Mouse (Mus musculus): ENCODE measurements around the gene Mtcl1. TPM values are rescaled to one million over a fixed set of nuclear protein-coding genes. Genes with fewer than 3 reads are reported as not detected.

Gene Mtcl1
- polyA plus RNA-seq, 1 experiment from 2014 or later, result 10.4 TPM

DNA sequence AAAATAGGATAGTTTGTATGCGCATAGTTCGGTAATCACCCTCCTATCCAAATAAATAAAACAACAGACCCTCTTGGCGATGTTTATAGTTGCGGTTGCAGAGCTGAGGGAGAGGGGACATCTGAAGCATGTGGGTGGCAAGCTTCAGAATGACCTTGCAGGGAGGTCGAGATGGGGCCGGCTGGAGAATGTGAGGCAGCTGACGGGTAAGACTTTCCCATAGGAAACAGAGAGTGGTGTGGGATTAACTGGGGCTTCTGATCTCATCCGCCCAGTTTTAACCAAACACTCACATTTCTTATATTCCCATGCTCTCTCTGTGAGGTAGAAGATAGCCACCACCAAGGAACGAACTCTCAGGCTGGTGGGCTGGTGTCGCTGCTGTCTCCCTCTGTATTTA, 134.1 kb downstream of the Mtcl1 start:
- Histone ChIP-seq H3K27ac (peak overlapping the region; percentile 64; the same call in 1 of the 2 replicates), H3K4me2 (peak overlapping the region; percentile 46), H3K4me1 (peaks cover 10% of the 10 kb centered on the region), H3K27me3 (no peaks in the 10 kb centered on the region), H3K4me3 (no peak overlapping the region), H3K36me3 (no peaks in the 10 kb centered on the region), H3K9ac (no peak overlapping the region), H3K9me3 (no peaks in the 10 kb centered on the region)
- peak; percentile 76; the same call in 1 of the 2 replicates for ATAC-seq (ENCODE audit: borderline replicate concordance, extremely low read depth, low FRiP score, low TSS enrichment)
- 16% methylated on average over 10 of the region's 10 CpGs for WGBS

DNA sequence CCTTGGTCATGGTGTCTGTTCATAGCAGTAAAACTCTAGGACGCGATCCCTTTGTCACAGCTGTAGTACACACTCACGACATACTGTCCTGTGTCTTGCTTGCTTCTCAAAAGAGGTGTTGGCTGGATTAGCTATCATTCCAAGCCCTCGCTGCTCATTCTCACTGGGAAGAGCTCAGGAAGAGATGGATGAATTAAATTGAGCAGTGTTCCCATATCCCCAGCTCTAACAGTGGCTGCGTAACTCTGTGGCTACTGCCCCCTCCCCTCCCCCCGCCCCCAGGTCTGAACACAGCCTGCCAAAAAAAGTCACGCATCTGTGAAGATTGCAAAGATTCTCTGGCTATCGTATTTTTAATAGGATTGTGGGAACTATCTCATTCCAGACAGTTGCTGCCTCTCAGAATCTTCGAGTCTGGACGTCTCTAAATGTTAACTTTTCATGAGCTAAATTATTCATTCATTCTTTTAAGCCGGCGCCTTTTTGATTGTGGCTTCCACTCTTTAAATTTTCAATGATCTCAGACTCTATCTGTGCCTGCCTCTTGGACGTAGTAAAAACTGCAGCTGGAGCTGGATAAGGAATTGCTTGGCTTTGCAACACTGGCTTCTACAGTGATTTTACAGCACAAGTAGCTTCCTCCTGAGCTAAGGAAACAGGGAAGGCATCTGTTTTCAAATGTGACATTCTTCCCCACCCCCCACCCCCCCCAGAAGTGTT, 134.8 kb downstream of the Mtcl1 start:
- Histone ChIP-seq H3K4me2 (peak overlapping the region; percentile 46), H3K4me1 (peaks cover 10% of the 10 kb centered on the region), H3K36me3 (no peaks in the 10 kb centered on the region), H3K9me3 (no peaks in the 10 kb centered on the region), H3K4me3 (no peak overlapping the region), H3K27me3 (no peaks in the 10 kb centered on the region), H3K9ac (no peak overlapping the region), H3K27ac (0 out of 2 replicates have a peak overlapping the region, but pooled peaks have one; percentile 1)
- WGBS, result 40% methylated on average over 13 of the region's 13 CpGs
- no peak; the same call in 1 of the 2 replicates for ATAC-seq (ENCODE audit: borderline replicate concordance, extremely low read depth, low FRiP score, low TSS enrichment)

DNA sequence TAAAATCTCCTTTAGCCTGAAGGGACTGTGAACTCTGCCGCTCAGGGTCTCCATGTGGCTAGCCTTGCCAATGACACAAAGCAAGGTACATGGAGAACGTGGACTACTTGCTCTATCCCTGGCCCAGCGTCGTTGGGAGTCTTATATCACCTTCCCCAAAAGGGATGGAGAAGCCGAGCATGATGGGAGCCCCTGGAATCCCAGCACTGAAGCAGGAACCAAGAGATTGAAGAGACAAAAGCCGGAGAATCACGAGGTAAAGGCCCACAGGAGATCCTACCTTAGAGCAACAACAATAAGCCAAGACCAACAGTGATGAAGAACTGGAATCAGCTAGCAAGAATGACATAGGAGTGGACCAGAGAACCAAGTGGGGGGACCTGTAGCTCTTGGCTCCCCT, 147.6 kb downstream of the Mtcl1 start:
- Histone ChIP-seq H3K4me1 (no peaks in the 10 kb centered on the region), H3K27me3 (no peaks in the 10 kb centered on the region), H3K27ac (no peak overlapping the region), H3K9me3 (no peaks in the 10 kb centered on the region), H3K9ac (no peak overlapping the region), H3K4me2 (no peak overlapping the region), H3K4me3 (no peak overlapping the region), H3K36me3 (no peaks in the 10 kb centered on the region)
- ATAC-seq (ENCODE audit: borderline replicate concordance, extremely low read depth, low FRiP score, low TSS enrichment), result no peak
- 84% methylated on average over 7 of the region's 7 CpGs for WGBS

DNA sequence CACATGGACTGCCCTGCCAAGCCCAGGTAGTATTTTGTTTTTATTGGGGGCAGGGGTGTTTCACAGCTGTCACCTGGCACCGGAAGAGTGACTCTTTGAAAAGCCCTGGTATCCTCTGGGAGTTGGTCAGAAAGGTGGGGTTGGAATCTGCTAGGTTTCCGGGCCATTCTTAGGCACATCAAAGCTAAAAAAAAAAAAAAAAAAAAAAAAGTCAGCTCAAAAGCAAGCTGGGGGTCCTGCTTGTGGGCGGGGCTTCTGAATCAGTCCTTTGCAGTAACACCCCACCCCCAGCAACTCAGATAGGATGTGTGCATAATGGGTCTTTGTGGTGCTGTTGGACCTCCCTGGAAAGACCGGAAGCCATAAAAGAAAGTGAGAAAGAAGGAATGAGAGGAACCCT, 148.3 kb downstream of the Mtcl1 start:
- Histone ChIP-seq H3K27me3 (no peaks in the 10 kb centered on the region), H3K4me3 (no peak overlapping the region), H3K4me2 (no peak overlapping the region), H3K27ac (no peak overlapping the region), H3K9me3 (no peaks in the 10 kb centered on the region), H3K36me3 (no peaks in the 10 kb centered on the region), H3K4me1 (no peaks in the 10 kb centered on the region), H3K9ac (no peak overlapping the region)
- ATAC-seq (ENCODE audit: borderline replicate concordance, extremely low read depth, low FRiP score, low TSS enrichment), result no peak
- WGBS, result 70% methylated on average over 4 of the region's 4 CpGs

DNA sequence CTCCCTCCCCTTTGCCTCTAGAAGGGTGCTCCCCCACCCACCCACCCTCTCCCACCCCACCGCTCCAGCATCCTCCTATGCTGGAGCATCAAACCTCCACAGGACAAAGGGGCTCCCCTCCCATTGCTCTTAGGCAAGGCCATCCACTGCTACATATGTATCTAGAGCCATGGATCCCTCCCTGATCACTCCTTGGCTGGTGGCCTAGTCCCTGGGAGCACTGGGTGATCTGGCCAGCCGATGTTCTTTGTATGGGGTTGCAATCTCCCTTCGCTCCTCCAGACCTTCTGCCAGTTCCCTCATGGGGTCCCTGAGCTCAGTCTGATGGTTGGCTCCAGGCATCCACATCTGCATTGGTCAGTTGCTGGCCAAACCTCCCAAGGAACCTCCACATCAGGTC, 151.8 kb downstream of the Mtcl1 start:
- Histone ChIP-seq H3K27ac (no peak overlapping the region), H3K27me3 (no peaks in the 10 kb centered on the region), H3K36me3 (no peaks in the 10 kb centered on the region), H3K4me3 (no peak overlapping the region), H3K9me3 (no peaks in the 10 kb centered on the region), H3K9ac (no peak overlapping the region), H3K4me1 (no peaks in the 10 kb centered on the region), H3K4me2 (no peak overlapping the region)
- no peak for ATAC-seq (ENCODE audit: borderline replicate concordance, extremely low read depth, low FRiP score, low TSS enrichment)
- 88% methylated on average over 3 of the region's 3 CpGs for WGBS

DNA sequence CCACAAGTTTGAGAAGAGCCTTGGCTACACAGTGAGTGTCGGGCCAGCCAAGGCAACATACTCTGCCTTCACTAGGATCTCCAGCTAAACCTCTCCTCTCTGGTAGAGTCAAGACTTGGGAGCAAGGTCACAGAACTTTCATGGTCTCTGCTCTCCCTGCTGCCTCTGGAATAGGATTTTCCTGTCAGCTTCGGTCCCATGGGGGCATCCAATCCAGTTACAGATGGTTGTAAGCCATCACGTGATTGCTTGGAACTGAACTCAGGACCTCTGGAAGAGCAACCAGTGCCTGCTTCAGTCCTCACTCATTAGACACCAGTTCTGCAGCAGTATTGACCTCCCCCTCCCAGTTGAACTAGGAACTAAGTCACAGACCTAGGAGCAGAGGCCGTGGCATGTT, 156.0 kb downstream of the Mtcl1 start:
- H3K4me2 ChIP-seq, result no peak overlapping the region
- no peak for ATAC-seq (ENCODE audit: borderline replicate concordance, extremely low read depth, low FRiP score, low TSS enrichment)
- no peak overlapping the region for H3K27ac ChIP-seq
- H3K9ac ChIP-seq, result no peak overlapping the region
- no peaks in the 10 kb centered on the region for H3K4me1 ChIP-seq
- no peak overlapping the region for H3K4me3 ChIP-seq
- 90% methylated on average over 4 of the region's 4 CpGs for WGBS
- H3K27me3 ChIP-seq, result no peaks in the 10 kb centered on the region
- no peaks in the 10 kb centered on the region for H3K9me3 ChIP-seq
- H3K36me3 ChIP-seq, result no peaks in the 10 kb centered on the region

DNA sequence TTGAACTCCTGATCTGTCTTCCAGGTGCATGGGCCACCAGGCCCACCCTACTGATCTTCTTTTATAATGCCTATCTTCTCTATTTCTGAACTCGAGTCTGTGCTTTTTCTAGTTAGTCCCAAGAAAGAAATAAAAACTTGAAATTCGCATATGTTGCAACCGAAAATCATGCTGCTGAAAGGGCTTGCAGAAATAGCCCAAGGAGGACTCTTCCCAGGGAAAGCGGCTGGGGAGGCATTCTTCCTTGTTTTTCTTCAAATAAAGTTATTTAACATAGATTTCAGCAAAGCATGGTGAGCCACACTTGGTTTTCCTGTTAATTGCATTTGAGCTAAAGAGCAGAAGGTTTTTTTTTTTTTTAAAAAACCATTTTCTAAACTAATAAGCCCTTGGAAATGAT, 159.7 kb downstream of the Mtcl1 start:
- ATAC-seq (ENCODE audit: borderline replicate concordance, extremely low read depth, low FRiP score, low TSS enrichment), result no peak

More for the DNA sequence above, 159.7 kb downstream of the Mtcl1 start:
- no peak overlapping the region for H3K4me2 ChIP-seq
- WGBS, result 86% methylated on average over 4 of the region's 4 CpGs
- H3K27me3 ChIP-seq, result no peaks in the 10 kb centered on the region
- no peaks in the 10 kb centered on the region for H3K36me3 ChIP-seq
- no peaks in the 10 kb centered on the region for H3K9me3 ChIP-seq
- H3K9ac ChIP-seq, result no peak overlapping the region
- H3K4me1 ChIP-seq, result no peaks in the 10 kb centered on the region
- no peak overlapping the region for H3K27ac ChIP-seq
- H3K4me3 ChIP-seq, result no peak overlapping the region

Other genes starting within 250 kb of the Mtcl1 start
- gene Rab12, start 70.0 kb upstream of the Mtcl1 start, polyA plus RNA-seq (2015; fragmentation: Nextera tagmentation; extraction: Ambion mirVana), result 57.8 and 58.9 TPM in 2 replicates
- gene Themis3, start 144.9 kb upstream of the Mtcl1 start, polyA plus RNA-seq (2015; fragmentation: Nextera tagmentation; extraction: Ambion mirVana), result 0.40 and 0.60 TPM in 2 replicates